Mouse (Mus musculus): ENCODE measurements around the gene Lrrfip2. TPM values are rescaled to one million over a fixed set of nuclear protein-coding genes. Genes with fewer than 3 reads are reported as not detected.

Gene Lrrfip2
- polyA plus RNA-seq (2014; fragmentation: Illumina TruSeq; extraction: RNeasy Lipid Tissue Mini Kit (QIAGEN cat#74804)): 49.2 TPM

GRCm38 (mm10) chr9:111117126-111117642 is at the start of gene Lrrfip2:
Gene Lrrfip2 (plus strand): TSS chr9:111117592.

GRCm38 (mm10) chr9:111271434-111272160 is 154.2 kb downstream of the Lrrfip2 start, which contains the start of the genes Mlh1 and Epm2aip1:
Gene Mlh1 (minus strand): TSS chr9:111271791.
Gene Epm2aip1 (plus strand): TSS chr9:111271929.

Other genes with a start within 250 kb of the Lrrfip2 start
- gene Als2cl, start 237.7 kb upstream of the Lrrfip2 start, polyA plus RNA-seq (2014; fragmentation: Illumina TruSeq; extraction: RNeasy Lipid Tissue Mini Kit (QIAGEN cat#74804)): 1.5 TPM
- 2.9 TPM for gene Tmie, start 237.5 kb upstream of the Lrrfip2 start, polyA plus RNA-seq (2014; fragmentation: Illumina TruSeq; extraction: RNeasy Lipid Tissue Mini Kit (QIAGEN cat#74804))
- not detected for gene Fam240a, start 200.7 kb upstream of the Lrrfip2 start, polyA plus RNA-seq (2014; fragmentation: Illumina TruSeq; extraction: RNeasy Lipid Tissue Mini Kit (QIAGEN cat#74804))
- gene Tdgf1, start 171.4 kb upstream of the Lrrfip2 start, polyA plus RNA-seq (2014; fragmentation: Illumina TruSeq; extraction: RNeasy Lipid Tissue Mini Kit (QIAGEN cat#74804)): 8.8 TPM
- 47.9 TPM for gene Lrrc2, start 166.0 kb upstream of the Lrrfip2 start, polyA plus RNA-seq (2014; fragmentation: Illumina TruSeq; extraction: RNeasy Lipid Tissue Mini Kit (QIAGEN cat#74804))
- 0.23 TPM for gene Rtp3, start 127.0 kb upstream of the Lrrfip2 start, polyA plus RNA-seq (2014; fragmentation: Illumina TruSeq; extraction: RNeasy Lipid Tissue Mini Kit (QIAGEN cat#74804))
- gene Ltf, start 98.3 kb upstream of the Lrrfip2 start, polyA plus RNA-seq (2014; fragmentation: Illumina TruSeq; extraction: RNeasy Lipid Tissue Mini Kit (QIAGEN cat#74804)): 14.5 TPM
- gene Ccrl2, start 60.1 kb upstream of the Lrrfip2 start, polyA plus RNA-seq (2014; fragmentation: Illumina TruSeq; extraction: RNeasy Lipid Tissue Mini Kit (QIAGEN cat#74804)): 3.1 TPM
- gene Mlh1, start 154.2 kb downstream of the Lrrfip2 start, polyA plus RNA-seq (2014; fragmentation: Illumina TruSeq; extraction: RNeasy Lipid Tissue Mini Kit (QIAGEN cat#74804)): 29.2 TPM
- 136 TPM for gene Epm2aip1, start 154.3 kb downstream of the Lrrfip2 start, polyA plus RNA-seq (2014; fragmentation: Illumina TruSeq; extraction: RNeasy Lipid Tissue Mini Kit (QIAGEN cat#74804))
- gene Trank1, start 194.1 kb downstream of the Lrrfip2 start, polyA plus RNA-seq (2014; fragmentation: Illumina TruSeq; extraction: RNeasy Lipid Tissue Mini Kit (QIAGEN cat#74804)): 5.0 TPM